Mouse (Mus musculus): ENCODE results near the gene Apoh. TPM values are rescaled to one million over a fixed set of nuclear protein-coding genes. Genes with fewer than 3 reads are reported as not detected.
A peak's percentile ranks its signal among the peaks of the same experiment; 100 is the strongest.

Apoh gene
- polyA plus RNA-seq, 1 experiment: 1.9 TPM

- H3K4me3 ChIP-seq (replicated peaks; ENCODE audit: extremely low read depth, low read depth, low read length): no peak overlapping the region
- no peak for TF ChIP-seq CTCF (IDR thresholded peaks at IDR 0.05; ENCODE audit: insufficient read depth, low read length)
- TF ChIP-seq POLR2A (IDR thresholded peaks at IDR 0.05; ENCODE audit: borderline replicate concordance, extremely low read depth, low read depth, low read length): no peak
- no peak for DNase-seq
- H3K4me1 ChIP-seq (ENCODE audit: control insufficient read depth, insufficient read depth, low read length): peaks cover 3% of the 10 kb centered on the region; the same call in 1 of the 2 replicates
- 50% methylated on average over 8 of the region's 8 CpGs for WGBS
Observed at GRCm38 (mm10) chr11:108341783-108342182, 1.4 kb upstream of the Apoh start.

DNA sequence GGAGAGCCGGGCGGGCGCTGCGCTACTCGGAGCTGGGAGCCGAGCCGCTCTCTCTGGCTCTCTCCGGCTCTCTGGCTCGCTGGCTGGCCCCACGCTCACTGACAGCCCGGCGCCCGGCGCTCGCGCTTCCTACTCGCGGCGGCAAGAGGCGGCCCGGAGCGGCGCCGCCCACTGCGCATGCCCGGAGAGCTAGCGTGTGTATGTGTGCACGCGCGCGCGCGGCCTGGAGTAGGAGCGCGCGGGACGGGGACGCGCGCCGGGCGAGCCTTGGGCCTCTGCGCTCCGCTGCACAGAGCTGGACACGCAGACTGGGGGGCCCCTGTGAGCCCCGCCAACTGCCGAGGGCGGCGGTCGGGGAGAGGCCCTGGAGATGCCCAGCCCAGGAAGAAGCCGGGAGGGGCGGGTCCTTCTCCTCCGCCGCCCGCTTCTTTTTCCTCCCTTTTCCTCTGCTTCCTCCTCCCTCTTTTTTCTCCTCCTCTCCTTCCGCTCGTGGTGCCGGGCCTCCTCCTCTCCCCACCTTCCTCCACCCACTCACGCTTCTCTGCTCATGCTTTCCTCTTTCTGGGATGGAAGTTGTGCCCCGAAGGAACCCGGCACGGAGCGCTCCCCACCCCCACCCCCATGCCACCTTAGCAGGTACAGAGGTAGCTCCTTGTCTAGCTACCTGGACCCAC is 772 bp downstream of the Apoh start, which contains the start of gene Prkca:
Gene Prkca (minus strand): TSS at position 140 of the 674 bp plus-strand sequence.
- TF ChIP-seq POLR2A (IDR thresholded peaks at IDR 0.05; ENCODE audit: borderline replicate concordance, extremely low read depth, low read depth, low read length) (peak; percentile 56; the same call in 1 of the 2 replicates), CTCF (IDR thresholded peaks at IDR 0.05; ENCODE audit: insufficient read depth, low read length) (no peak)
- peaks cover 3% of the 10 kb centered on the region; the same call in 1 of the 2 replicates for H3K4me1 ChIP-seq (ENCODE audit: control insufficient read depth, insufficient read depth, low read length)
- peak; percentile 91 for DNase-seq
- WGBS: under 1% methylated on average over 63 of the region's 63 CpGs
- H3K4me3 ChIP-seq (replicated peaks; ENCODE audit: extremely low read depth, low read depth, low read length): peak within 1 kb of the TSS; percentile 81

GRCm38 (mm10) chr11:108344759-108345158 is 1.6 kb downstream of the Apoh start:
- Histone ChIP-seq H3K4me3 (replicated peaks; ENCODE audit: extremely low read depth, low read depth, low read length) (no peak overlapping the region), H3K4me1 (ENCODE audit: control insufficient read depth, insufficient read depth, low read length) (peaks cover 3% of the 10 kb centered on the region; the same call in 1 of the 2 replicates)
- no peak for TF ChIP-seq CTCF (IDR thresholded peaks at IDR 0.05; ENCODE audit: insufficient read depth, low read length)
- TF ChIP-seq POLR2A (IDR thresholded peaks at IDR 0.05; ENCODE audit: borderline replicate concordance, extremely low read depth, low read depth, low read length): no peak
- DNase-seq: no peak
- 75% methylated on average over 8 of the region's 8 CpGs for WGBS

DNA sequence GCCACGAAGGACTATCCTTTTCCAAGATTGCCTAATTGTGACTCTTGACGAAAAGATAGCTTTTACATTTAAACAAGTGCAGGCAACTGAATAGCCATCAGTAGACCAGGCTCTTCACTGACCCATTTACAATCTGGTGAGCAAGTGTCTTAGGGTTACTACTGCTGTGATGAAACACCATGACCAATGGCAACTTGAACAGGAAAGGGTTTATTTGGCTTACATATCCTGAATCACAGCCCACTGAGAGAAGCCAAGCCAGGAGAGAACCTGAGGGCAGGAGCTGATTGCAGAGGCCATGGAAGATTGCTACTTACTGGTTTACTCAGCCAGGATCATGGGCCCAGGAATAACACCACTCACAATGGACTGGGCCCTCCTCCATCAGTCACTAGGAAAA is 2.2 kb downstream of the Apoh start:
- Histone ChIP-seq H3K4me3 (replicated peaks; ENCODE audit: extremely low read depth, low read depth, low read length) (no peak overlapping the region), H3K4me1 (ENCODE audit: control insufficient read depth, insufficient read depth, low read length) (peaks cover 3% of the 10 kb centered on the region; the same call in 1 of the 2 replicates)
- WGBS: 82% methylated on average over 2 of the region's 2 CpGs
- no peak for DNase-seq
- TF ChIP-seq POLR2A (IDR thresholded peaks at IDR 0.05; ENCODE audit: borderline replicate concordance, extremely low read depth, low read depth, low read length) (no peak), CTCF (IDR thresholded peaks at IDR 0.05; ENCODE audit: insufficient read depth, low read length) (no peak)

GRCm38 (mm10) chr11:108350799-108351198 is 7.6 kb downstream of the Apoh start:
- 64% methylated on average over 4 of the region's 4 CpGs for WGBS
- TF ChIP-seq CTCF (IDR thresholded peaks at IDR 0.05; ENCODE audit: insufficient read depth, low read length): no peak
- no peak for TF ChIP-seq POLR2A (IDR thresholded peaks at IDR 0.05; ENCODE audit: borderline replicate concordance, extremely low read depth, low read depth, low read length)
- Histone ChIP-seq H3K4me3 (replicated peaks; ENCODE audit: extremely low read depth, low read depth, low read length) (no peak overlapping the region), H3K4me1 (ENCODE audit: control insufficient read depth, insufficient read depth, low read length) (no peaks in the 10 kb centered on the region)
- no peak for DNase-seq

DNA sequence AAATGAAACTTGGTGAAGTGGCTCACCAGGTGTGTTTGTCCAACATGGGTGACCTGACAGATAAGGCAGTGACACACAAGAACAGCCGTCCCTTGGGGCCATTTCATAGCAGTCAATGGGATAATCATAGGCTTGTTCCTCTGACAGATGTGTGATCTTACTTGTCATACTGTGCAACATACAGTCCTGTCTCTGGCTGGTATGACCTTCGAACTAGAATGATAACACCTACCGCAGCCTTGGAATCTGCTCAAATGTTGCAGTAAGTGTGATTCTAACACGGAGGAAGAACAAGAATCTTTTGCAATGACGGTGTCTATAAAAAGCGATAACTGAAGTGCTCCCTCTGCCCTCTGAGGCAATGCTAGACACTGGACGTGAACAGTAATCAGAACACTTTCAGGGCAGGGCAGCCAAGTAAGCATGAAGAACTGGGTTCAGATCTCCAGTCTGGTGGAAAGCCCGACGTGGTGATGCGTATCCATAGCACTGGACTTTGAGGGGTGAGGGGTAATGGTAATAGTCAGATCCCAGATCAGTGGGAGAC is 9.8 kb downstream of the Apoh start:
- no peak overlapping the region for H3K4me3 ChIP-seq (replicated peaks; ENCODE audit: extremely low read depth, low read depth, low read length)
- WGBS: 79% methylated on average over 10 of the region's 10 CpGs
- no peak for TF ChIP-seq CTCF (IDR thresholded peaks at IDR 0.05; ENCODE audit: insufficient read depth, low read length)
- H3K4me1 ChIP-seq (ENCODE audit: control insufficient read depth, insufficient read depth, low read length): no peaks in the 10 kb centered on the region
- DNase-seq: no peak

DNA sequence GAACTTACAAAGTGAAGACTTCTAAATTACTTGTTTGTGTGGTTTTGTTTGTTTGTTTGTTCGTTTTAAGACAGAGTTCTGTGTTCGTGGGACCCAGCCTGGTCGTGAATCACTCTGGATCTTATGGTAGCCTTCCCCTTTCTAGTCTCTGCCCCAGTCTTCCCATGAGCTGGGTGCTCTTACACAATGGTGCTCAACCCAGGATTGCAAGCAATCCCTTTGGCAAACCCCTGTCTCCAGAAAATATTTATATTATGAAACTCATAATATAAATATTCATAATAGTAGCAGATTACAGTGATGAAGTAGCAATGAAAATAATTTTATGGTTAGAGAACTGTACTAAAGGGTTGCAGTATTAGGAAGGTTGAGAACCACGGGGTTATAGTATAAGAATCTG is 12.9 kb downstream of the Apoh start:
- Histone ChIP-seq H3K4me3 (replicated peaks; ENCODE audit: extremely low read depth, low read depth, low read length) (no peak overlapping the region), H3K4me1 (ENCODE audit: control insufficient read depth, insufficient read depth, low read length) (no peaks in the 10 kb centered on the region)
- DNase-seq: no peak
- TF ChIP-seq POLR2A (IDR thresholded peaks at IDR 0.05; ENCODE audit: borderline replicate concordance, extremely low read depth, low read depth, low read length) (no peak), CTCF (IDR thresholded peaks at IDR 0.05; ENCODE audit: insufficient read depth, low read length) (no peak)
- 64% methylated on average over 4 of the region's 4 CpGs for WGBS

DNA sequence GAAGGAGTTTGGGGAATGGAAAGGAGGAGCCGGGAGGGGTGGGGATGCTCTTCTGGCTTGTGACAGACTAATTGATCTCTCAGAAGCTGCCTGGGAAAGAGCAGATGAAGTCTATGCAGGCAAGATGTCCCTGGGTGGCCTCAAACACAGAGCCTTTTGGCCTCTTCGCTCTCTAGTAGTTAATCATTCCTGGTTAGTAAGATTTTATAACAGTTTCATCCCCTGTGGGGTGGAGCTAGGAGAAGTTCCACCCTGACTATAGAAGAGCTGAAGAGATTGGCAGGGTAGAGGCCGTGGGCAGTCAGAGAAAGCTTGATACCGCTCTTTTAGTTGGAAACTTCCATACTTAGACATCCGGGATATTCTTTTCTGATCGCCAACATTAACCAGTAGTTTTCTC is 15.8 kb downstream of the Apoh start:
- 75% methylated on average over 6 of the region's 6 CpGs for WGBS
- no peak for DNase-seq
- H3K4me3 ChIP-seq (replicated peaks; ENCODE audit: extremely low read depth, low read depth, low read length): no peak overlapping the region
- TF ChIP-seq CTCF (IDR thresholded peaks at IDR 0.05; ENCODE audit: insufficient read depth, low read length): no peak
- H3K4me1 ChIP-seq (ENCODE audit: control insufficient read depth, insufficient read depth, low read length): no peaks in the 10 kb centered on the region

DNA sequence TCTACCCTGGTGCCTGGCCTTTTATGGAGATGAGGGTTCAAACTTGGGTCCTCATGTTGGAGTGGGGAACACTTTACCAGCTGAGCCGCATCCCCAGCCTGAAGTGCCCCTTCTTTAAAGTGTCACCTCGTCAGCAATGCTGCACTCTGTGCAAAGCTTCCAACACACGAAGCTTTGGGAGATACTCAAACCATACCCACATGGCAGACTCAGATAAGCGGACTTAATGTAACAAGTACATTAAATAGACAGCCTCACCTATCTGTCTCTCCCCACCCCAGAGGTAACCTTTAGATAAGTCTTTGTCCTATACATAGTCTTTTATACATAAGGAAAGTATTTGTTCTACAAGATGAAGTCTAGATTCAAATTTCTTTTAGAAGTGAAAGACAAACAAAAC is 17.8 kb downstream of the Apoh start:
- no peak overlapping the region for H3K4me3 ChIP-seq (replicated peaks; ENCODE audit: extremely low read depth, low read depth, low read length)
- TF ChIP-seq CTCF (IDR thresholded peaks at IDR 0.05; ENCODE audit: insufficient read depth, low read length) (no peak), POLR2A (IDR thresholded peaks at IDR 0.05; ENCODE audit: borderline replicate concordance, extremely low read depth, low read depth, low read length) (no peak)
- WGBS: 74% methylated on average over 4 of the region's 4 CpGs

GRCm38 (mm10) chr11:108362965-108363364 is 19.8 kb downstream of the Apoh start:
- WGBS: 91% methylated on average over 5 of the region's 5 CpGs
- no peak for TF ChIP-seq CTCF (IDR thresholded peaks at IDR 0.05; ENCODE audit: insufficient read depth, low read length)
- TF ChIP-seq POLR2A (IDR thresholded peaks at IDR 0.05; ENCODE audit: borderline replicate concordance, extremely low read depth, low read depth, low read length): no peak
- Histone ChIP-seq H3K4me3 (replicated peaks; ENCODE audit: extremely low read depth, low read depth, low read length) (no peak overlapping the region), H3K4me1 (ENCODE audit: control insufficient read depth, insufficient read depth, low read length) (no peaks in the 10 kb centered on the region; the same call in 1 of the 2 replicates)
- no peak for DNase-seq

More for the DNA sequence above, 17.8 kb downstream of the Apoh start:
- H3K4me1 ChIP-seq (ENCODE audit: control insufficient read depth, insufficient read depth, low read length): no peaks in the 10 kb centered on the region; the same call in 1 of the 2 replicates
- no peak for DNase-seq
